Mouse (Mus musculus): ENCODE results near the gene Fbxo17. TPM values are rescaled to one million over a fixed set of nuclear protein-coding genes. Genes with fewer than 3 reads are reported as not detected.

The Fbxo17 gene
- 8.5 and 9.1 TPM in 2 replicates for polyA plus RNA-seq (2015; fragmentation: Nextera tagmentation; extraction: Ambion mirVana)

DNA sequence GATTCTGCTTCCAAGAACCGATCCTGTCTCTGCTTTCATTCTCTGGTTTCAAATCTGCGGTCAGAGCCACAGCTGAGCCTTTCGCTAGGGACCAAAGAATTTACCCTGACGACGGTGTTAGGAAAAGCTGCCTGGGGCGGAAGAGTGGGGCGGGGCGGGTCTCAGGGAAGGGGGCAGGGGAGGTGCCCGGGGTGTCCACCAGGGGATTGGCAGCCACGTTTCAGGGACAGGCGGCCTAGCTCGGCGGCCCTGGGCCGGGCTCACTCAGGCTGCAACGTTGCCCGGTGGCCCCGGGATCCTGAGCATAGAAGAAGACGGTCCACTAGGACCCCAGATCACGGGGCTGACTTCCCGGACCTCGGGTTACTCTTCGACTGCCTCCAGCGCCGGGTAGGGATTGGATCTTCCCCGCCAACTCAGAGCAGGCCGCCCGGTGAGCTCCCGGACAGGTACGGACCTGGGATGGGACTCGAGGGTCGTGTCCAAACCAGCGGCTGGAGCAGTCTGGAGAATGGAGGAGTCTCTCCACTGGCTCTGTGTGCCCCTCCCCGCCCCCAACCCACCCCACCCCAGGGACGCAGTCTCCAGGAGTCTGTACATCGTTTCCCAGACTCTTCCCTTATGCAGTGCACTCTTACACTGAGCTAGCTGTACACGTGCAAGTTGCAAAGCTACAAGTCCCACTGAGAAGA is at the start of gene Fbxo17:
Gene Fbxo17, plus strand, starts transcription at position 215 of the 692 bp plus-strand sequence.

GRCm38 (mm10) chr7:28692545-28693320 is 23.9 kb upstream of the Fbxo17 start, which contains the start of gene Fbxo27:
Gene Fbxo27 (plus strand): TSS chr7:28692849.

GRCm38 (mm10) chr7:28741709-28742438 is 25.3 kb downstream of the Fbxo17 start, which contains the start of the genes Mrps12 and Sars2:
Gene Mrps12 (minus strand): TSS chr7:28741820.
Gene Sars2 (plus strand): TSS chr7:28741992.

DNA sequence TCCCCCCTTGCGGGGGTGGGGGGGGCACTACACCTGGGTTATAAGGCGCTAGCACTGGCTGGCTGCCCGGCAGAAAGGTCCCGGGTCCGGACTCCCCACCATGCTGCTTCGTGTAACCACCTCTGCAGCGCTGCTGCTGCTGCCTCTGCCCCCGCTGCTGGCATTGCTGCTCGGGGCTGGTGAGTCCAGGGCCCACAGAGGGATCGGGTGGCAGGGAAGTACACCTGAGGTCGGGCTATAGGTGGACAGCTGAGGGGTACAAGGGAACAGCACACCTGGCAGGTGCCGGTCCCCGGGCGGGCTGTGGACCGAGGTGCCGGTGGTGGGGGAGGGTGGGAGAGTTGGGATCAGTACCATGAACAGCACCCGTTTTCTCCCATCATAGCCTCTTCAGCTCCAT is 39.5 kb downstream of the Fbxo17 start, which contains the start of gene Ccer2:
Gene Ccer2, plus strand, starts transcription at position 96 of the 400 bp plus-strand sequence.

GRCm38 (mm10) chr7:28766173-28766879 is 49.7 kb downstream of the Fbxo17 start, which contains the start of gene Sirt2:
Gene Sirt2 (plus strand): TSS chr7:28766735.

DNA sequence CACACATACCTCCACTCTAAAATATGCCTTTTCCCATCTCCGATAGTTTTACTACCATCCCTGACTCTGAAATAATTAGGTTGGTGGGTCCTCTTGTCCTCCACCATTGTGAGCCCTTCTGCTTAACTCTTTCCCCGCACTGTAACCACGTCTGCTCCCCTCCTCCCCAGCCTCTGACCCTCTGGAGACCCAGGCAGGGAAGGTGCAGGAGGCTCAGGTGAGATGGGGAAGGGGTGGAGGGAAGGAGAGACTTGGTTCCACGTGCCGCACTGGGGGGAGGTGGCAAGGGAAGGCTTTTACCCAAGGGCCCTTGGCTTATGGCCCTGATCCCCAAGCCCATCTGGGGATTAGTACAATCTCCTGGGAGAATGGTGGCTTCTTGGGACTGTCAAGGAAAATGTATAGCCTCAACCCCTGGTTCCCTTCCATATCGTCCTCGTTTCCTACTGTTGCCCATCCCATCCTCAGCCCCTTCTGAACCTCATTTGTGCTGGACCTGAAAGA is 50.9 kb downstream of the Fbxo17 start, which contains the start of gene Nfkbib:
Gene Nfkbib, minus strand, starts transcription at position 51 of the 504 bp plus-strand sequence.

Other genes starting within 250 kb of the Fbxo17 start
- not detected in 2 replicates for gene Ifnl2, start 206.3 kb upstream of the Fbxo17 start, polyA plus RNA-seq (2015; fragmentation: Nextera tagmentation; extraction: Ambion mirVana)
- gene Ifnl3, start 194.0 kb upstream of the Fbxo17 start, polyA plus RNA-seq (2015; fragmentation: Nextera tagmentation; extraction: Ambion mirVana): not detected in 2 replicates
- not detected in 2 replicates for gene Sycn, start 175.9 kb upstream of the Fbxo17 start, polyA plus RNA-seq (2015; fragmentation: Nextera tagmentation; extraction: Ambion mirVana)
- 0.24 and 0.51 TPM in 2 replicates for gene Nccrp1, start 169.6 kb upstream of the Fbxo17 start, polyA plus RNA-seq (2015; fragmentation: Nextera tagmentation; extraction: Ambion mirVana)
- 14.6 and 20.1 TPM in 2 replicates for gene Samd4b, start 118.7 kb upstream of the Fbxo17 start, polyA plus RNA-seq (2015; fragmentation: Nextera tagmentation; extraction: Ambion mirVana)
- gene Pak4, start 118.6 kb upstream of the Fbxo17 start, polyA plus RNA-seq (2015; fragmentation: Nextera tagmentation; extraction: Ambion mirVana): 24.3 and 28.8 TPM in 2 replicates
- not detected in 2 replicates for gene Acp7, start 85.5 kb upstream of the Fbxo17 start, polyA plus RNA-seq (2015; fragmentation: Nextera tagmentation; extraction: Ambion mirVana)
- gene Fbxo27, start 24.0 kb upstream of the Fbxo17 start, polyA plus RNA-seq (2015; fragmentation: Nextera tagmentation; extraction: Ambion mirVana): 3.7 and 4.4 TPM in 2 replicates
- 105 and 106 TPM in 2 replicates for gene Mrps12, start 25.0 kb downstream of the Fbxo17 start, polyA plus RNA-seq (2015; fragmentation: Nextera tagmentation; extraction: Ambion mirVana)
- 10.5 and 11.5 TPM in 2 replicates for gene Sars2, start 25.2 kb downstream of the Fbxo17 start, polyA plus RNA-seq (2015; fragmentation: Nextera tagmentation; extraction: Ambion mirVana)
- gene Ccer2, start 39.4 kb downstream of the Fbxo17 start, polyA plus RNA-seq (2015; fragmentation: Nextera tagmentation; extraction: Ambion mirVana): not detected in 2 replicates
- gene Sirt2, start 49.9 kb downstream of the Fbxo17 start, polyA plus RNA-seq (2015; fragmentation: Nextera tagmentation; extraction: Ambion mirVana): 48.3 and 50.9 TPM in 2 replicates
- gene Nfkbib, start 50.7 kb downstream of the Fbxo17 start, polyA plus RNA-seq (2015; fragmentation: Nextera tagmentation; extraction: Ambion mirVana): 27.8 and 29.3 TPM in 2 replicates
- gene Rinl, start 72.2 kb downstream of the Fbxo17 start, polyA plus RNA-seq (2015; fragmentation: Nextera tagmentation; extraction: Ambion mirVana): 2.5 and 5.0 TPM in 2 replicates
- 146 and 168 TPM in 2 replicates for gene Hnrnpl, start 91.7 kb downstream of the Fbxo17 start, polyA plus RNA-seq (2015; fragmentation: Nextera tagmentation; extraction: Ambion mirVana)
- 269 and 271 TPM in 2 replicates for gene Ech1, start 108.4 kb downstream of the Fbxo17 start, polyA plus RNA-seq (2015; fragmentation: Nextera tagmentation; extraction: Ambion mirVana)
- gene Lgals4, start 117.0 kb downstream of the Fbxo17 start, polyA plus RNA-seq (2015; fragmentation: Nextera tagmentation; extraction: Ambion mirVana): 8.3 and 10.2 TPM in 2 replicates
- gene Lgals7, start 147.0 kb downstream of the Fbxo17 start, polyA plus RNA-seq (2015; fragmentation: Nextera tagmentation; extraction: Ambion mirVana): 3.1 and 6.6 TPM in 2 replicates
- gene Capn12, start 164.6 kb downstream of the Fbxo17 start, polyA plus RNA-seq (2015; fragmentation: Nextera tagmentation; extraction: Ambion mirVana): 0.41 and 0.73 TPM in 2 replicates
- gene Actn4, start 245.5 kb downstream of the Fbxo17 start, polyA plus RNA-seq (2015; fragmentation: Nextera tagmentation; extraction: Ambion mirVana): 305 and 365 TPM in 2 replicates

Data from urinary bladder, postnatal 0 days (tissue).